Mouse (Mus musculus) liver, adult 2 months (tissue): ENCODE data around the gene Kif5a. TPM values are rescaled to one million over a fixed set of nuclear protein-coding genes. Genes with fewer than 3 reads are reported as not detected.

Experiments used
- DNase-seq: peaks from one replicate; pipeline ENCODE4 v3.0.0-alpha.2; 2011; ENCODE audit warnings: low read depth, low spot score; ENCODE audit errors: extremely low read depth
- H3K27ac ChIP-seq: fragments of 200-500 bp; replicated peaks from 2 replicates; pipeline ENCODE4 v1.5.1; 2012; ENCODE audit warnings: low read depth, mild to moderate bottlenecking, control low read depth, inconsistent platforms, low read length; ENCODE audit not compliant: insufficient read depth
- H3K27me3 ChIP-seq: fragments of 200-500 bp; 2 replicates; pipeline ENCODE4 v1.6.1; 2012; ENCODE audit warnings: mild to moderate bottlenecking, moderate library complexity, low read length, inconsistent platforms; ENCODE audit not compliant: control insufficient read depth, insufficient read depth
- H3K36me3 ChIP-seq: fragments of 200-500 bp; 2 replicates; pipeline ENCODE4 v1.6.1; 2012; ENCODE audit warnings: low read length, inconsistent platforms; ENCODE audit not compliant: control insufficient read depth, insufficient read depth
- H3K4me1 ChIP-seq: fragments of 200-500 bp; 2 replicates; pipeline ENCODE4 v1.6.1; 2011; ENCODE audit warnings: low read length; ENCODE audit not compliant: control insufficient read depth, insufficient read depth
- H3K4me3 ChIP-seq: fragments of 200-500 bp; 2 replicates; pipeline ENCODE4 v1.5.1; 2011; ENCODE audit warnings: low read depth, mild to moderate bottlenecking, control low read depth, low read length, moderate library complexity; ENCODE audit not compliant: insufficient read depth
- H3K79me2 ChIP-seq: fragments of 200-500 bp; 2 replicates; pipeline ENCODE4 v1.6.1; 2012; ENCODE audit warnings: inconsistent platforms, mild to moderate bottlenecking, low read length, moderate library complexity; ENCODE audit not compliant: control insufficient read depth, insufficient read depth
- H3K9ac ChIP-seq: fragments of 200-500 bp; 2 replicates; pipeline ENCODE4 v1.6.1; 2012; ENCODE audit warnings: low read depth, mild to moderate bottlenecking, control low read depth, inconsistent platforms, low read length
- CTCF ChIP-seq: fragments of 200-500 bp; IDR thresholded peaks from 2 replicates; pipeline ENCODE4 v1.5.1; 2011; ENCODE audit warnings: low read depth, low read length, control low read depth
- POLR2A ChIP-seq: fragments of 200-500 bp; IDR thresholded peaks from 2 replicates; pipeline ENCODE4 v1.6.1; 2011; ENCODE audit warnings: low read length, control low read depth; ENCODE audit not compliant: insufficient read depth; ENCODE audit errors: extremely low read depth
- WGBS: fragments of 180-500 bp; shearing (Covaris S2); methylation state at CpG from one replicate; pipeline ENCODE4 v1.1.7; 2018; 5-methylcytosine and 5-hydroxymethylcytosine counted together
- polyA plus RNA-seq: library from polyadenylated mRNA; depleted of rRNA; stranded (reverse); fragments of >200 nt; gene quantifications from 2 replicates; pipeline ENCODE4 v1.2.3, GENCODE M21; 2012
- total RNA-seq: library from RNA; depleted of rRNA; stranded (reverse); fragments of >200 nt; gene quantifications from 2 replicates; pipeline ENCODE4 v1.2.3, GENCODE M21; 2014

The Kif5a gene
- total and polyA plus RNA-seq, 2 experiments, result 0.55 to 10.7 TPM

- Histone ChIP-seq H3K9ac (no peak overlapping the region), H3K4me3 (no peak overlapping the region), H3K27ac (no peak overlapping the region), H3K36me3 (peaks cover 35% of the 10 kb centered on the region), H3K79me2 (peaks cover 4% of the 10 kb centered on the region; the same call in 1 of the 2 replicates), H3K27me3 (no peaks in the 10 kb centered on the region), H3K4me1 (peaks cover 14% of the 10 kb centered on the region; the same call in 1 of the 2 replicates)
- 78% methylated on average over 3 of the region's 3 CpGs for WGBS
- DNase-seq, result no peak
- no peak for TF ChIP-seq CTCF
- TF ChIP-seq POLR2A, result no peak
These were observed 30.5 kb upstream of the Kif5a start for GRCm38 (mm10) chr10:127293590-127294113.

DNA sequence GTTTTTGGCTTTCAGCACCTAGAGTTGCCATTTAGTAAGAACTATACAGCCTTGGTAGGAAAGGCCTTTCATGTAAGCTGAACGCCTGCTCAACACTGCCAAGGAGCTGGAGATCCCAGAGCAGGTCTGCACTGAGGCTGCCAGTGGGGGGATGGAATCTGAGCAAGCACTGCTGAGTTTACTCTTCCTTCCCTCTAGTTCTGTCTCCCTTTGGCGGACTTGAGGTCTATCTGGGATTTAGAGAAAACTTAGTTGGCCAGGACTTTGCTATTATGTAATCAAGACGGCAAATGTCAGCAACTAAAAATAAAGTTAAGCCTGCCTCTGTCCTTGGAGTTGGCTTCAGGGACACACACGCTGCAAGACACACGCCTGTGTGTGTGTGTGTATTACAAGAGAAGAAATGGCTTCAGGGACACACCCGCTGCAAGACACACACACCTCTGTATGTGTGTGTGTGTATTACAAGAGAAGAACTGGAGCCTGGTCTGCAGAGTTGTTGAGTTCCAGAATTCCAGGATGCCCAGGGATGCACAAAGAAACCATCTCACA is 29.9 kb upstream of the Kif5a start:
- no peak overlapping the region for H3K4me3 ChIP-seq
- H3K36me3 ChIP-seq, result peaks cover 35% of the 10 kb centered on the region
- peak; percentile 64 for DNase-seq

DNA sequence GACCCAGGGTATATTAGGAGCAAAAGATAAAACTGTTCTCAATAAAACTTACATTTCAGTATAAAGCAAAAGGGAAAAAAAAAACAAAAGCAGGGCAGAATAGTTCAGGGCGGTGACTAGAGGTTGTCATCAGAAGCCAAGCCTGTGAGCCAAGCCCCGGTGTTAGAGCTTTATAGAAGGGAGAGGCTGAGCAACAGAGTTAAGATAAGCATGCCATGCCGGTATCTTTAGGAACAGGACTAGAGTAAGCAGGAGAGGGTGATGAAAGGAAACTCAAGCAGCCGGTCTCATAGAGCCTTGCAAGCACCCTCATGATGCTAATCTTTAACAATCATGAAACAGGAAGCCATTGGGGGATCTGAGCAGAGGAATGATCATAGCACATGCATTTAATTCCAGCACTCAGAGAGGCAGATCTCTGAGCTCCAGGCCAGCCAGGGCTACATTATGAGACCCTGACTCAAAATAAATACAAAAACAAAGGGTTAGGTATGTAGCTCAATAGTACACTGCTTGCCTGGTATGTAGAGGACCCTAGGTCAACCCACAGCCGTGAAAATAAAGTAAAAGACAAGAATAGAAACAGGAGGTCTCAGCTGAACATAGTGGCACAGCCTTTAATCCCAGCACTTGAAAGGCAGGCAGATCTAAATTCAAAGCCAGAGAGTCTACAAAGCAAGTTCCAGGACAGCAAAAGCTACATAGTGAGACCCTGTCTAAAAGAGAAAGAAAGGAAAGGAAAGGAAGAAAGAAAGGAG is 28.9 kb upstream of the Kif5a start:
- H3K4me1 ChIP-seq, result peaks cover 21% of the 10 kb centered on the region
- no peaks in the 10 kb centered on the region for H3K27me3 ChIP-seq
- H3K9ac ChIP-seq, result no peak overlapping the region
- 7% methylated on average over 5 of the region's 5 CpGs for WGBS
- TF ChIP-seq CTCF, result no peak
- TF ChIP-seq POLR2A, result no peak
- no peak for DNase-seq
- H3K4me3 ChIP-seq, result no peak overlapping the region
- H3K27ac ChIP-seq, result no peak overlapping the region
- peaks cover 11% of the 10 kb centered on the region; the same call in 1 of the 2 replicates for H3K79me2 ChIP-seq
- H3K36me3 ChIP-seq, result peaks cover 26% of the 10 kb centered on the region

More for the DNA sequence above, 29.9 kb upstream of the Kif5a start:
- no peak for TF ChIP-seq POLR2A
- TF ChIP-seq CTCF, result no peak
- H3K27me3 ChIP-seq, result no peaks in the 10 kb centered on the region
- peaks cover 4% of the 10 kb centered on the region; the same call in 1 of the 2 replicates for H3K79me2 ChIP-seq
- H3K9ac ChIP-seq, result peak overlapping the region; percentile 3; the same call in 1 of the 2 replicates
- peaks cover 14% of the 10 kb centered on the region; the same call in 1 of the 2 replicates for H3K4me1 ChIP-seq
- WGBS, result 21% methylated on average over 6 of the region's 6 CpGs
- peak overlapping the region; percentile 1; the same call in 1 of the 2 replicates for H3K27ac ChIP-seq

- TF ChIP-seq CTCF (no peak), POLR2A (no peak)
- WGBS, result 3% methylated on average over 19 of the region's 19 CpGs
- Histone ChIP-seq H3K4me3 (peak overlapping the region; percentile 74), H3K4me1 (peaks cover 28% of the 10 kb centered on the region), H3K9ac (peak overlapping the region; percentile 81), H3K79me2 (peaks cover 18% of the 10 kb centered on the region; the same call in 1 of the 2 replicates), H3K36me3 (peaks cover 19% of the 10 kb centered on the region), H3K27ac (peak overlapping the region; percentile 78), H3K27me3 (no peaks in the 10 kb centered on the region)
- peak; percentile 42 for DNase-seq
These were observed 28.1 kb upstream of the Kif5a start for GRCm38 (mm10) chr10:127290930-127291880.

DNA sequence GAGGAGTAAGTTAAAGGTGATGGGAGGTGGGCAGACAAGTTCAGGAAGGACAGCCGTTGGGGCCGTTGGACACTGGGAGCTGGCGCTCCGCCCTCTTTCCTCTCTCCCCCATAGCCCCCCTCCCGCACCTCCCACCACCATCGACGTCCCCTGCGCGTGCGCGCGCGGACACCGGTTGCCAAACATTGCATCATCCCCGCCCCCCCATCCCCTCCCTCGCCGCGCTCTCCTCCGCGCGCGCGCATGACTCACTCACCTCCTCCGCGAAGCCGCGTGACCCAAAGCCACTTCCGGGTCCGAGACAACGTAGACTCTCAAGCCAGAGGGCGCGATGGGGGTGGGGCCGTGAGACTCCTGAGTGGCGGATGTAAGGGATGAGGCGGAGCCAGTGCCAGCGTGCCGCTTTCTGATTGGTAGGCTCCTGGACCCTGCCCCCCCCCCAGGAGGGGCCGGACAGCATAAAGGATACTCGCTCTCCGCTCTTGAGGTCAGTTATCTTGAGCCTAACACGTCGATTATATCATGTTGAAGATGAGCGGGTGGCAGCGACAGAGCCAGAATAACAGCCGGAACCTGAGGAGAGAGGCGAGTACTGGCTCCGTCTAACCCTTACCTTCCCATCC is 27.3 kb upstream of the Kif5a start:
- peaks cover 28% of the 10 kb centered on the region for H3K4me1 ChIP-seq
- H3K27ac ChIP-seq, result peak overlapping the region; percentile 90
- peaks cover 13% of the 10 kb centered on the region for H3K36me3 ChIP-seq
- peak; percentile 95 for DNase-seq
- no peaks in the 10 kb centered on the region for H3K27me3 ChIP-seq
- TF ChIP-seq POLR2A (peak; percentile 91), CTCF (no peak)
- peak overlapping the region; percentile 81 for H3K9ac ChIP-seq
- H3K4me3 ChIP-seq, result peak overlapping the region; percentile 74
- H3K79me2 ChIP-seq, result peaks cover 19% of the 10 kb centered on the region; the same call in 1 of the 2 replicates
- WGBS, result under 1% methylated on average over 42 of the region's 47 CpGs
